Mouse (Mus musculus) limb, embryonic 10.5 days (tissue): Measurements from ENCODE around the gene Gm9913. TPM values are rescaled to one million over a fixed set of nuclear protein-coding genes. Genes with fewer than 3 reads are reported as not detected.

Source experiments
- DNase-seq: peaks from one replicate; pipeline ENCODE4 v3.0.0-alpha.2; 2017; ENCODE audit warnings: low spot score
- H3K27ac ChIP-seq: fragments of 300-500 bp; sonication (generic); 2 replicates; pipeline ENCODE4 v1.5.1; 2016; ENCODE audit warnings: mild to moderate bottlenecking
- H3K27me3 ChIP-seq: fragments of 300-500 bp; sonication (generic); 2 replicates; pipeline ENCODE4 v1.6.1; 2016; ENCODE audit warnings: low read depth, mild to moderate bottlenecking; ENCODE audit not compliant: poor library complexity, severe bottlenecking
- H3K36me3 ChIP-seq: fragments of 300-500 bp; sonication (generic); 2 replicates; pipeline ENCODE4 v1.6.1; 2016; ENCODE audit warnings: mild to moderate bottlenecking, moderate library complexity
- H3K4me1 ChIP-seq: fragments of 300-500 bp; sonication (generic); 2 replicates; pipeline ENCODE4 v1.6.1; 2016
- H3K4me3 ChIP-seq: fragments of 300-500 bp; sonication (generic); 2 replicates; pipeline ENCODE4 v1.5.1; 2016; ENCODE audit warnings: mild to moderate bottlenecking, moderate library complexity
- H3K9me3 ChIP-seq: fragments of 300-500 bp; sonication (generic); replicated peaks from 2 replicates; pipeline ENCODE4 v1.6.1; 2016; ENCODE audit warnings: mild to moderate bottlenecking
- WGBS: fragments of 180-500 bp; shearing (Covaris S2); methylation state at CpG from one replicate; pipeline ENCODE4 v1.1.7; 2016; 5-methylcytosine and 5-hydroxymethylcytosine counted together
- polyA plus RNA-seq: library from polyadenylated mRNA; unstranded; fragments of >200 nt; fragmentation: Nextera tagmentation; extraction: Ambion mirVana; gene quantifications from 2 replicates; pipeline ENCODE4 v1.2.1, GENCODE M21; 2016

The Gm9913 gene
- polyA plus RNA-seq, 1 experiment from 2014 or later = 0.16 TPM

DNA sequence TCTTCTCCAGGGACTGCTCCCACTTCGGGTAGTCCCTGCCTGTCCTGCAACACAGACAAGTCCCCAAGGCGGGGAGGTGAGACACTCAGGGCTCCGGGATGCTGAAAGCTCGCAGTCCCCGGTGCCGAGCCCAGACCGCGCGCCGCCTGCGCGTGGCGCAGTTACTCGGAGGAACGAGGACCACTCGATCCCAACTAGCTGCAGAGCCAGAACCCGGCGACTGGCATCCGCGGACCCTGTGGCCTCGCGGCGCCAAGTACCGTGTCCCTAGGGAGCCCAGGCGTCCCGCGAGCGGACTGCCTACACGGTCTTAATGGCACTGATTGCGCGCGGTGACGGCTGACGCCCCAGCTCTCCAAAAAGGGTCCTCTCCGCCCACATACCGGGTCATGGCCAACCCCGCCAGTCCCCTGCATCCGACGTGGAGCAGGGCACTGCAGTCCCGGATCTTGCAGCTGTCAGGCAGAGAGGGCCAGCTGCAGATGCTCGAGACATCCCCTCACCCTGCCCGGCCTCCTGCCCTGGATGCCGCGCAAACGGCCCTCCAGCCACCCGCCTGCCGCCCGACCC lies 942 bp downstream of the Gm9913 start:
- no peaks in the 10 kb centered on the region for H3K9me3 ChIP-seq
- peak overlapping the region; percentile 79 for H3K4me3 ChIP-seq
- 0 out of 2 replicates have a peak, but pooled peaks cover 6% of the 10 kb centered on the region for H3K36me3 ChIP-seq
- peak; percentile 84 for DNase-seq
- peaks cover 54% of the 10 kb centered on the region for H3K27me3 ChIP-seq
- peak overlapping the region; percentile 88 for H3K27ac ChIP-seq
- peaks cover 26% of the 10 kb centered on the region for H3K4me1 ChIP-seq
- WGBS = under 1% methylated on average over 48 of the region's 48 CpGs

GRCm38 (mm10) chr2:125506316-125507054 lies 1.6 kb downstream of the Gm9913 start:
- 1% methylated on average over 37 of the region's 37 CpGs for WGBS
- H3K27me3 ChIP-seq = peaks cover 54% of the 10 kb centered on the region
- peak overlapping the region; percentile 79 for H3K4me3 ChIP-seq
- DNase-seq = peak; percentile 77
- 0 out of 2 replicates have a peak, but pooled peaks cover 5% of the 10 kb centered on the region for H3K36me3 ChIP-seq
- peak overlapping the region; percentile 88 for H3K27ac ChIP-seq
- no peaks in the 10 kb centered on the region for H3K9me3 ChIP-seq
- peaks cover 26% of the 10 kb centered on the region for H3K4me1 ChIP-seq

DNA sequence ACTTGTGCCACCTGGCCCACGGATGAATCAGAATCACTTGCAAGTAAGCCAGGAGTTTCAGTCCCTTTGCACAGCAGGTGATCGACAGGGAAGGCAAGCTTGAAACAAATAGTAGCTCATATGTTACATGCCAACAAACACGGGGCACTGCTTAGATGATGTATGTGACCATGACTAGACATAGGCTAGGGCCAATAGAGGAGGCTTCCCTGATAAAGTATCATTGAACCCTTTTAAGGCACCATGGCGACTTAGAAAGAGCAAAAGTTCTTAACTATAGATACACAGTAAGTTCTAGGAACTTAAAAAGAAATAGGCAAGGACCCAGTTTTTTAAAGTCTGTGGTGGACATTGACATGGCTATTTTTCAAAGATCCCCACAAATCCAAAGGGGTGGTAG lies 3.0 kb downstream of the Gm9913 start, which contains the start of gene Fbn1:
Gene Fbn1 (minus strand): TSS at position 101 of the 400 bp plus-strand sequence.
- Histone ChIP-seq H3K4me3 (peak within 1 kb of the TSS; percentile 79), H3K4me1 (peaks cover 26% of the 10 kb centered on the region), H3K27me3 (peaks cover 53% of the 10 kb centered on the region), H3K36me3 (no peaks in the 10 kb centered on the region), H3K27ac (peak within 1 kb of the TSS; percentile 88), H3K9me3 (no peaks in the 10 kb centered on the region)
- DNase-seq = no peak
- 88% methylated on average over 4 of the region's 4 CpGs for WGBS

DNA sequence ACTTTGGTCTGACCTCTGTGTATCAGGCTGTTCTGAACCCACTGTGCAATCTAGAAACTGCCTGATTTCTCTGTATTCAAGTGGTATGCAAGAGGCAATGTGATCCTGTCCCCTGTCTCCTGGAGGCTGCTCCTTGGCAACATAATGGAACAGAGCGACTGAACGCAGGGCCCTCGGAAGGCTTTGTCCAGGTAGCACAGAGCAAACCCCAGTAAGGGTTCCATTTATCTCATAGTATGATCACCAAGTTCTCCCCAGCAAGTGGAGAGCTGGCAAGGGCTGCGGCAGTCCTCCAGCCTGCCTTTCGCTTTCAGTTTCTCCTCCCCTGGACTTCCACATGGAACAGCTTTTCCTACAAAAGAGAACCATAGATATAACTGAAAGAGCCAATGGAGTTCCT lies 3.5 kb downstream of the Gm9913 start:
- H3K4me1 ChIP-seq = peaks cover 26% of the 10 kb centered on the region
- H3K4me3 ChIP-seq = no peak overlapping the region
- H3K27ac ChIP-seq = no peak overlapping the region
- H3K36me3 ChIP-seq = no peaks in the 10 kb centered on the region
- H3K27me3 ChIP-seq = peaks cover 49% of the 10 kb centered on the region
- 95% methylated on average over 5 of the region's 5 CpGs for WGBS
- DNase-seq = peak; percentile 28
- no peaks in the 10 kb centered on the region for H3K9me3 ChIP-seq

DNA sequence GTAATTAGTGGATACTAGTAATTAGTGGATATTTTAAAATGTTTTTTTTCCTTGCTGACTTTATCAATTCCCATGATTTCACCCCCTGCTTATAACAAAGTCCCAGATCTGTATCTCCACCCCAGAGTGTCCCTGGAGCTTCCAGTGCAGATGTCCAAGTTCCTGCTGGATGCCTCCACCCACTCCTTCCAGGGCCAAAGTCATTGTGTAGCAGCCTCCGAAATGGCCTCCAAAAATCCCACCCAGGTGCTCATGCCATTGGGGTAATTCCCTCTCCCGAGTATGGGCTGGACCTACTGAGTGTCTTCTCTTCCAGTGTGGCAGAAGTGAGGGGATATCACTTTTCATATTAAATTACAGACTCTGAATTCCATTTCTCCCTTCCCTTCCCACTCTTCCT lies 5.9 kb downstream of the Gm9913 start:
- no peak overlapping the region for H3K4me3 ChIP-seq
- DNase-seq = peak; percentile 23
- 74% methylated on average over 2 of the region's 2 CpGs for WGBS

GRCm38 (mm10) chr2:125511898-125512297 lies 7.0 kb downstream of the Gm9913 start:
- Histone ChIP-seq H3K36me3 (no peaks in the 10 kb centered on the region), H3K27me3 (peaks cover 24% of the 10 kb centered on the region), H3K9me3 (no peaks in the 10 kb centered on the region), H3K4me3 (no peak overlapping the region), H3K4me1 (peaks cover 13% of the 10 kb centered on the region), H3K27ac (no peak overlapping the region)
- peak; percentile 19 for DNase-seq
- WGBS = 92% methylated on average over 4 of the region's 4 CpGs

More for the DNA sequence above, 5.9 kb downstream of the Gm9913 start:
- Histone ChIP-seq H3K36me3 (no peaks in the 10 kb centered on the region), H3K4me1 (peaks cover 14% of the 10 kb centered on the region), H3K27ac (no peak overlapping the region), H3K27me3 (peaks cover 31% of the 10 kb centered on the region), H3K9me3 (no peaks in the 10 kb centered on the region)

DNA sequence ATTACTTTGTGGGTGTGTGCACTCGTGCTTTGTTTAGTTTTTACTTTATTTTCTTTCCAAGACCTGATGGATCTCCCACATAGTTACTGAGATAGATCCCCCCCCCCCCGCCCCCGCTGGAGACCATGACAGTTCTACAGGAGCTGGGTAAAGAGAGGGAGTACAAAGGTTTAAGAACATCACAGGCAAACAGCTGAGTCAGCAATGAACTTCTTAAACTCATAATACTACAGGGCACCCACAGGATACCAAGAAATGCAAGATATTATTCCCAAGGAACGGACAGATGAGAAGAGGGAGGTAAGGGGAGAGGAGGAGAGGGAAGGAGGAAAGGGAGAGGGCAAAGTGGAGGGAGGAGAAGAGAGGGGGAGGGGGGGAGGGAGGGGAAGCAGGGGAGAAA lies 7.7 kb downstream of the Gm9913 start:
- no peaks in the 10 kb centered on the region for H3K9me3 ChIP-seq
- WGBS = 82% methylated on average over 4 of the region's 4 CpGs
- no peaks in the 10 kb centered on the region for H3K36me3 ChIP-seq
- H3K27me3 ChIP-seq = peaks cover 17% of the 10 kb centered on the region
- no peak overlapping the region for H3K27ac ChIP-seq
- peak; percentile 4 for DNase-seq
- peaks cover 13% of the 10 kb centered on the region for H3K4me1 ChIP-seq
- no peak overlapping the region for H3K4me3 ChIP-seq

- DNase-seq = peak; percentile 20
- 41% methylated on average over 3 of the region's 3 CpGs for WGBS
- H3K27me3 ChIP-seq = 0 out of 2 replicates have a peak, but pooled peaks cover under 1% of the 10 kb centered on the region
Observed at GRCm38 (mm10) chr2:125514391-125514790, 9.5 kb downstream of the Gm9913 start.

DNA sequence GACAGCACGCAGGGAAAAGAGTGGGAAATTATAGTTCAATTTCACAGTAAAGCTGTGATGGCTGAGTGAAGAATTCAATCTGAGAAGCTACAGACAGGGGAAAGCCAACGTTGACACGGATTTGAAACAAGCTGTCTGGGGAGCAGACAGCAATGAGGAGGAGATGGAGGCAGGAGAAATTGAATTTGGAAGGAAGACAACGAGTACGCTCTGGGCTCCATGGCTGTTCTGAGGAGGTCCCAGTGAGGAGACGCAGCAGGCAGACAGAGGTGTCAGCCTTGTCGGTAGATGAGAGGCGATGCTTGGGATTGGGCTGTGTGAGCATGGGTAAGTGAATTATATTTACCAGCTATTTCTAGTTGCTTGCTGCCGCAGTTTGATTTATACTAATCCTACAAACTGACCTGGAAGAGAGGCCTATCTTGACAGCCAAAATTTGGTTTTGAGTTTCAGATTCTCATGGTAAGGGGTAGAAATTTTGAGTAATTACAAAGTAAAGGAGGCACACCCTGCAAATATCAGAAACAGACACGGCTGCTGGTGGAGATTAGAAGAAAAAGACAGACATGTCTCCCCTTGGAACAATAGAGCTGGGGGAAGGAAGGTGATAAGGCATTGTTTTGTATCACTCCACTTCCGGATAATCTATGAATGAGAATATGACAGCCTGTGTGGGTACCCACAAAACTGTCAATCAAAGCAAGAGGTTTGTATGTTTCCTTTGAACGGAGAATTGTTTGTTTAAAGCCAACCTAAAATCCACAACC lies 10.6 kb downstream of the Gm9913 start:
- no peaks in the 10 kb centered on the region for H3K36me3 ChIP-seq
- H3K4me1 ChIP-seq = peaks cover 13% of the 10 kb centered on the region
- peak; percentile 22 for DNase-seq
- 80% methylated on average over 12 of the region's 12 CpGs for WGBS
- no peak overlapping the region for H3K4me3 ChIP-seq
- H3K27me3 ChIP-seq = no peaks in the 10 kb centered on the region
- no peak overlapping the region for H3K27ac ChIP-seq
- no peaks in the 10 kb centered on the region for H3K9me3 ChIP-seq

More at GRCm38 (mm10) chr2:125514391-125514790, 9.5 kb downstream of the Gm9913 start:
- Histone ChIP-seq H3K27ac (no peak overlapping the region), H3K4me1 (peaks cover 13% of the 10 kb centered on the region), H3K9me3 (no peaks in the 10 kb centered on the region), H3K4me3 (no peak overlapping the region), H3K36me3 (no peaks in the 10 kb centered on the region)

DNA sequence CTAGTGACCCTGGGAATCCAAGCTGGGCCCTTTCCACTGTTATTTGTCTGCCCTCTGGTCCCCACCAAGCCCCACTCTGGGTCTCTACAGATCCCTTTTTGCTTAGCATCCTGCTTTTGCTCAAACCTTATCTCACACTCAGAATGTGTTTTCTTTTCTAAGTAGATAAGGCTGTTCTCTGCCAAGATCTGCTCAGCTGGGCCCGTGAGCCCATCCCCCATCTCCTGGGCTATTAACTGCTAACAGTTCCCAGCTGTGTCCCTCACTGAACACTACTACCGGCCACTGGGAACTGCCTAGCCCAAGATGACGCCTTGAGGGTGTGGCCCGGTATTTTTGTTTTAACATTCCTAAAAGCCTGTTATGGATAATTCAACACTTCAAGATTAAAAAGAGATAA lies 11.7 kb downstream of the Gm9913 start:
- Histone ChIP-seq H3K9me3 (no peaks in the 10 kb centered on the region), H3K4me3 (no peak overlapping the region), H3K27ac (0 out of 2 replicates have a peak overlapping the region, but pooled peaks have one; percentile 7), H3K4me1 (peaks cover 13% of the 10 kb centered on the region), H3K27me3 (no peaks in the 10 kb centered on the region), H3K36me3 (no peaks in the 10 kb centered on the region)
- WGBS = 6% methylated on average over 4 of the region's 4 CpGs
- DNase-seq = peak; percentile 73

DNA sequence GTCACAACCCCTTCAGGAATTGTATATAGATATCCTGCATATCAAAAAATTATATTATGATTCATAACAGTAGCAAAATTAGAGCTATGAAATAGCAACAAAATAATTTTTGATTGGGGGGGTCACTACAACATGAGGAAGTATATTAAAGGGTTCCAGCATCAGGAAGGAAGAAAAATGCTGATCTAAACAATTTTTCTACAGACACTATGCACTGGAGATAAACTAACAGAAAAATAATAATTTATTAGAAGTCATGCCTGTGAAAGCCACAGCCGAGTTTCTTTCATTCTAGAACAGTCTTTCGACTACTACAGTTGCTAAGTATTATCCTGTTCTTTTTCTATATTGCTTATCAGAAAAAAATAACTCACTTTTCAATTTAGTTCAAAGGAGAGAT lies 20.6 kb downstream of the Gm9913 start:
- Histone ChIP-seq H3K9me3 (no peaks in the 10 kb centered on the region), H3K4me3 (no peak overlapping the region), H3K27ac (no peak overlapping the region), H3K27me3 (no peaks in the 10 kb centered on the region), H3K4me1 (no peaks in the 10 kb centered on the region), H3K36me3 (no peaks in the 10 kb centered on the region)
- WGBS = 92% methylated on average over 2 of the region's 2 CpGs
- no peak for DNase-seq

- Histone ChIP-seq H3K9me3 (no peaks in the 10 kb centered on the region), H3K27me3 (no peaks in the 10 kb centered on the region), H3K4me1 (no peaks in the 10 kb centered on the region), H3K4me3 (no peak overlapping the region), H3K36me3 (no peaks in the 10 kb centered on the region), H3K27ac (no peak overlapping the region)
- 83% methylated on average over 5 of the region's 5 CpGs for WGBS
- DNase-seq = no peak
Observed at GRCm38 (mm10) chr2:125526566-125526965, 21.7 kb downstream of the Gm9913 start.

DNA sequence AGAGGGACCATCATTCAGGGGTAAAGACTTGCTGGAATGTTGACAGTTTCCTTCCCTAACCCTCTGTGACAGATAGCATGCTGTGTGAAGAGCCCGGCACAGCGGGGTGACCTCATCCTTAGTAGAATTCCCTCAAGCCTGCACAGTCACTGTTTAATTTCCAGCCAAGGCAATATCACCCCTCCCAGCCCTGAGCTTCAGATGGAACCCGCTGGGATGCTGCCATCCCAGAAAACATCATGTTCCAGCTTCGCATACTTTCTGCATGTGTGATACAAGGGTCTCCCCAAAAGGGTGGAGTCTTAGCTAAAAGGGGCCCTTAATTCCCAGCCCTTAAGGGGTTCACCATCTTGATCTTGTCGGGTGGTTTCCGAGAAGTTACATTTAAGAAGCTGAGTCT lies 25.8 kb downstream of the Gm9913 start:
- no peak overlapping the region for H3K27ac ChIP-seq
- WGBS = 85% methylated on average over 6 of the region's 6 CpGs
- no peaks in the 10 kb centered on the region for H3K27me3 ChIP-seq
- no peaks in the 10 kb centered on the region for H3K9me3 ChIP-seq
- no peaks in the 10 kb centered on the region for H3K4me1 ChIP-seq
- H3K36me3 ChIP-seq = no peaks in the 10 kb centered on the region
- H3K4me3 ChIP-seq = no peak overlapping the region
- DNase-seq = peak; percentile 23
